Mouse (Mus musculus) testis, adult 2 months (tissue): ENCODE data around the gene Chrm1. TPM values are rescaled to one million over a fixed set of nuclear protein-coding genes. Genes with fewer than 3 reads are reported as not detected.
"Not testable (repeated sequence)": the region's sequence is repeated elsewhere in the genome, so short reads cannot be mapped to it uniquely, and the experiment has no call there.

Experiments used
- H3K27ac ChIP-seq: fragments of 200-500 bp; 2 replicates; pipeline ENCODE4 v1.5.1; 2012; ENCODE audit warnings: low read depth, low read length; ENCODE audit not compliant: control insufficient read depth, insufficient read depth
- H3K27me3 ChIP-seq: fragments of 200-500 bp; 2 replicates; pipeline ENCODE4 v1.6.1; 2012; ENCODE audit warnings: mild to moderate bottlenecking, low read length, moderate library complexity; ENCODE audit not compliant: control insufficient read depth, insufficient read depth
- H3K36me3 ChIP-seq: fragments of 200-500 bp; 2 replicates; pipeline ENCODE4 v1.6.1; 2012; ENCODE audit warnings: mild to moderate bottlenecking, low read length; ENCODE audit not compliant: control insufficient read depth, insufficient read depth
- H3K4me1 ChIP-seq: fragments of 200-500 bp; 2 replicates; pipeline ENCODE4 v1.6.1; 2012; ENCODE audit warnings: low read length; ENCODE audit not compliant: control insufficient read depth, insufficient read depth
- H3K4me3 ChIP-seq: fragments of 200-500 bp; 2 replicates; pipeline ENCODE4 v1.5.1; 2012; ENCODE audit warnings: low read depth, mild to moderate bottlenecking, low read length, moderate library complexity, mixed read lengths; ENCODE audit not compliant: control insufficient read depth
- CTCF ChIP-seq: fragments of 200-500 bp; IDR thresholded peaks from 2 replicates; pipeline ENCODE4 v1.5.1; 2012; ENCODE audit warnings: low read depth, mild to moderate bottlenecking, inconsistent platforms, low read length, moderate library complexity; ENCODE audit not compliant: control insufficient read depth, insufficient read depth, insufficient replicate concordance
- POLR2A ChIP-seq: fragments of 200-500 bp; IDR thresholded peaks from 2 replicates; pipeline ENCODE4 v1.6.1; 2012; ENCODE audit warnings: low read depth, mild to moderate bottlenecking, inconsistent platforms, low read length, moderate library complexity; ENCODE audit not compliant: control insufficient read depth
- polyA plus RNA-seq: library from polyadenylated mRNA; depleted of rRNA; stranded (reverse); fragments of >200 nt; gene quantifications from 2 replicates; pipeline ENCODE4 v1.2.3, GENCODE M21; 2012

Chrm1 gene
- polyA plus RNA-seq, 1 experiment = 0.99 TPM

DNA sequence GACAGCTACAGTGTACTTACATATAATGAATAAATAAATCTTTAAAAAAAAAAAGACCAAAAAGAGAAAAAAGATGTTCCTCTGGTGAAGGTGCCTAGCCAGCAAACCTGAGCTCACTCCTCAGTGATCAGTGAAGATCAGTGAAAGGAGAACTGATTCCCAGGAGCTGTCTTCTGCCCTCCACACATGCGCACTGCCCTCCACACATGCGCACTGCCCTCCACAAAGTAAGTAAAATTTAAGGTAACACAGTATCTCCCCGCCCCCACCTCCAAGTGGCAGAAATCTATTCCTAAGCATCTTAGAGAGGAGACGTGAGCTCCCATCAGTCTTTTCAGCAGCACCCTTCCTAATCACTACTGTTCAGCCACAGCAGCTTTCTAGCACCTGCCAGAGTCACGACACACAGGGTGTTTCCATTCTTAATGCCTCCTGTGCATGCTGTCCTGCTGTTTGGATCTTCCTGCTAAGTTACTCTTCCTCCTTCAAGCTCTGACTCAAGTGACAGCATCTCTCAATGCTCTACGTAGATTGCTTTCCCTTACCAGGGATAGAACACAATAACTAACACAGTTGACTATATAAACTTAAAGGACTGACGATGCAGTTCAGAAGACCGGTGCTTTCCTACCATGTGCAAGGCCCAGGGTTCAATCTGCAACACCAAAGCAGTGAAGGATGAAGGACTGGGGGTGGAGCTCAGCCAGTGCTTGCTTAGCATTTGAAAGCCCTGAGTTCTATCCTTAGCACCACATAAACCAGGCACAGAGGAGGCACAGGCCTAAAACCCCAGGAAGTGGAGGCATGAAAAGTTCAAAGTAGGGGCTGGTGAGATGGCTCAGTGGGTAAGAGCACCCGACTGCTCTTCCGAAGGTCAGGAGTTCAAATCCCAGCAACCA, 52.5 kb downstream of the Chrm1 start:
- no peaks in the 10 kb centered on the region for H3K27me3 ChIP-seq
- no peak overlapping the region for H3K27ac ChIP-seq
- peaks cover 11% of the 10 kb centered on the region for H3K4me1 ChIP-seq
- no peak overlapping the region for H3K4me3 ChIP-seq
- H3K36me3 ChIP-seq = no peaks in the 10 kb centered on the region; the same call in 1 of the 2 replicates
- TF ChIP-seq CTCF = no peak
- no peak for TF ChIP-seq POLR2A

DNA sequence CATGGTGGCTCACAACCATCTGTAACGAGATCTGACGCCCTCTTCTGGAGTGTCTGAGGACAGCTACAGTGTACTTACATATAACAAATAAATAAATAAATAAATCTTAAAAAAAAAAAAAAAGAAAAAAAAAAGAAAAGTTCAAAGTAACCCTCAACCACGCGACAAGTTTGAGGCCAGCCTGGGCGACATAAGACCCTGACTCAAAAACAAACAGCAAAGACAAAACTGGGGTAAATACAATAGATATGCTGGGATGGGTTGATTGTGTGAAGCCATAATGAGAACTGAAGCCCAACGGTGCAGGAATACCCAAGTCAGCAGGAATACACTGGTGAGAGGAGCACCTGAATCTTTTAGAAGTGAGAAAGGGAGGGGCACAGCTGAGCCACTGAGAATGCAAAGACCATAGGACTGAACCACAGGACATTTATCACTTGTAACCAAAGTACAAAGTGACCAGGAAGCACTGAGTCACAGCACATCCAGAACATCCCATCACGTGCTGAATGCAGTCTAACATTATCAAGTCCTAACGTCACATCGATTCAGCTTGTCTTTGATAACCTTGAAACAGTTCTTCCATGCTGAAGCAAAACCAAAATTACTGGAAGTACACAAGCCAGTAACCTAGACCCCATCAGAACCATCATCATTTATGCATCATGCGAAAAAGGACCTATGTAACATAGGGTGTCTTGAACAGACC, 53.3 kb downstream of the Chrm1 start:
- H3K27ac ChIP-seq = no peak overlapping the region
- TF ChIP-seq CTCF (no peak), POLR2A (no peak)
- no peaks in the 10 kb centered on the region for H3K27me3 ChIP-seq
- no peaks in the 10 kb centered on the region; the same call in 1 of the 2 replicates for H3K36me3 ChIP-seq
- peaks cover 11% of the 10 kb centered on the region for H3K4me1 ChIP-seq
- no peak overlapping the region for H3K4me3 ChIP-seq

DNA sequence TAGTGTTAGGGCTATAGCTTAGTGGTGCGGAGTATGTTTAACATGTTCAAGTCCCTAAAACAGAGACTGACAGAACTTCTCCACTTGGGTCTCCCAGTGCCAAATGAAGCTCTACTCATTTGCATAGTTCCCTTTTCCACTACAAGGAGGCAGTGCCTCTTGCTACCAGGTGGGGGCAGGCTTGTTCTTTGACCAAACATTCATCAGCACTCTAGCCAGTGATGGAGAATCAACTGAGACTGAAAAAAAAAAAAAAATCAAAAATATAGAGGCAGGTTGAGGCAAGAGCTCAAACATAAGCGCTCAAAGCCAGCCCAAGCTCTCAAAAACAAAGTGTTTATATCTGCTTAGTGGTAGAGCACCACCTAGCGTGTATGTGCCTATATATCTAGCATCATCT, 54.8 kb downstream of the Chrm1 start:
- H3K27ac ChIP-seq = no peak overlapping the region
- no peaks in the 10 kb centered on the region for H3K27me3 ChIP-seq
- peaks cover 4% of the 10 kb centered on the region for H3K4me1 ChIP-seq
- H3K36me3 ChIP-seq = no peaks in the 10 kb centered on the region
- TF ChIP-seq POLR2A (no peak), CTCF (no peak)
- H3K4me3 ChIP-seq = no peak overlapping the region

DNA sequence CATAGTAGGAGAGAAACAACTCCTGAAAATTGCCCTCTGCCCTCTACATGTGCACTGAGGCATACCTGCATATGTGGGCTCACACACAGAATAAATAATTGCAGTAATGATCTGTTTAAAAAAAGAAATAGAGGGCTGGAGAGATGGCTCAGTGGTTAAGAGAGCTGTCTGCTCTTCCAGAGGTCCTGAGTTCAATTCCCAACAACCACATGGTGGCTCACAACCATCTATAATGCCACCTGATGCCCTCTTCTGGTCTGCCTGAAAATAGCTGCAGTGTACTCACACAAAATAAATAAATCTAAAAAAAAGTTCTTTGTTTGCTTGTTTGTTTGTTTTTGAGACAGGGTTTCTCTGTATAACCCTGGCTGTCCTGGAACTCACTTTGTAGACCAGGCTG, 55.4 kb downstream of the Chrm1 start:
- not testable (repeated sequence) for H3K4me1 ChIP-seq, H3K36me3 ChIP-seq, H3K27ac ChIP-seq, H3K27me3 ChIP-seq, H3K4me3 ChIP-seq

DNA sequence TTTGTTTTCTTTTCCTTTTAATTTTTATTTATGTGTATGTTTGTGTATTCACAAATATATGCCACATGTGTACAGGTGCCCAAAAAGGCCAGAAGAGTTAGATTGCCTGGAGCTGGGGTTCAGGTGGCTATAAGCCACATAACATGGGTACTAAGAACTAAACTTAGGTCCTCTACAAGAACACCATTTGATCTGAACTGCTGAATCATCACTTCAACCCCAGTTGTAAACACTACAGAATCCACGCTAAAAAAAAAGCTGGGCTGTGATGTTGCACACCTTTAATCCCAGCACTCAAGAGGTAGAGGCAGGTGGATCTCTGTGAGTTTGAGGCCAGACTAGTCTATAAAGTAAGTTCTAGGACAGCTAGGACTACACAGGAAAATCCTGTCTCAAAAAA, 57.8 kb downstream of the Chrm1 start:
- Histone ChIP-seq H3K27me3 (no peaks in the 10 kb centered on the region), H3K36me3 (peaks cover 1% of the 10 kb centered on the region), H3K4me1 (no peaks in the 10 kb centered on the region; the same call in 1 of the 2 replicates), H3K4me3 (no peak overlapping the region), H3K27ac (no peak overlapping the region)
- TF ChIP-seq CTCF = no peak
- TF ChIP-seq POLR2A = no peak

DNA sequence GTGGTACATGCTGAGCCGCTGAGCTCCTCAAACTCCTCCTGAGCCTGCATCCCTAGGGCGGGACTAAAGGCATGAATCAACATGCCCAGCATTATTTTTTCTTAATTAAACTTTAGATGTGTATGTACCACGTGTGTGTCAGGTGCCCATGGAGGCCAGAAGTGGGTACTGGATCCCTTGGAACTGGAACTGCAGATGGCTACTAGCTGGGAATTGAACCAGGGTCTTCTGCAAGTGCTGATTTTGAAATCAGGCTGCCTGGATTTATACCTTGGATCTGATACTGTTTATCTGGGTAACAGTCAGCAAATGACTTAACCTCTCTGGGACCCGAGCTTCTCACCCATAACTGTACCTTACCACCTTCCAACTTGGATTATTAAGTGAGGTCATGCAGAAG, 58.4 kb downstream of the Chrm1 start:
- no peak overlapping the region for H3K4me3 ChIP-seq
- H3K27ac ChIP-seq = no peak overlapping the region
- H3K36me3 ChIP-seq = peaks cover 1% of the 10 kb centered on the region
- no peak for TF ChIP-seq POLR2A
- TF ChIP-seq CTCF = no peak
- H3K4me1 ChIP-seq = no peaks in the 10 kb centered on the region; the same call in 1 of the 2 replicates
- H3K27me3 ChIP-seq = no peaks in the 10 kb centered on the region

DNA sequence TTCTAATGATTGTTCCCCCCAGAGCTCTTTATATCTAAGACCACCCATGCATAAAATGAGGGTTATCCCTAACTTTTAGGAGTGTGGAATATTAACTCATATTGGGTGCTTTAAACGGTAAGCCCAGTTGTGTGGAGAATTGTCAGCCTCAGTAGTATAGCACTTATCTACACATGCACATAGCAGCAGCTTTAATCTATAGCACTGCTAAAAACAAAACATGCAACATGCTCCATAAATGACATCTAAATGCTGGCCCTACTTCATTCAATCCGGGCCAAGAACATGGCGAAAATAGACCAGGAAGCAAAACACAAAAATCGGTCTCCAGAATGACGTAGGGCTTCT, 58.9 kb downstream of the Chrm1 start:
- peak overlapping the region; percentile 98 for H3K4me3 ChIP-seq
- H3K27ac ChIP-seq = peak overlapping the region; percentile 97
- no peaks in the 10 kb centered on the region; the same call in 1 of the 2 replicates for H3K4me1 ChIP-seq
- peaks cover 1% of the 10 kb centered on the region for H3K36me3 ChIP-seq
- no peaks in the 10 kb centered on the region for H3K27me3 ChIP-seq
- TF ChIP-seq POLR2A (no peak), CTCF (no peak)
